Mouse (Mus musculus) testis, adult 2 months (tissue): Measurements from ENCODE around the gene Cmip. TPM values are rescaled to one million over a fixed set of nuclear protein-coding genes. Genes with fewer than 3 reads are reported as not detected.

Experiments
- H3K27ac ChIP-seq: fragments of 200-500 bp; 2 replicates; pipeline ENCODE4 v1.5.1; 2012; ENCODE audit warnings: low read depth, low read length; ENCODE audit not compliant: control insufficient read depth, insufficient read depth
- H3K27me3 ChIP-seq: fragments of 200-500 bp; 2 replicates; pipeline ENCODE4 v1.6.1; 2012; ENCODE audit warnings: mild to moderate bottlenecking, low read length, moderate library complexity; ENCODE audit not compliant: control insufficient read depth, insufficient read depth
- H3K36me3 ChIP-seq: fragments of 200-500 bp; 2 replicates; pipeline ENCODE4 v1.6.1; 2012; ENCODE audit warnings: mild to moderate bottlenecking, low read length; ENCODE audit not compliant: control insufficient read depth, insufficient read depth
- H3K4me1 ChIP-seq: fragments of 200-500 bp; 2 replicates; pipeline ENCODE4 v1.6.1; 2012; ENCODE audit warnings: low read length; ENCODE audit not compliant: control insufficient read depth, insufficient read depth
- H3K4me3 ChIP-seq: fragments of 200-500 bp; 2 replicates; pipeline ENCODE4 v1.5.1; 2012; ENCODE audit warnings: low read depth, mild to moderate bottlenecking, low read length, moderate library complexity, mixed read lengths; ENCODE audit not compliant: control insufficient read depth
- CTCF ChIP-seq: fragments of 200-500 bp; IDR thresholded peaks from 2 replicates; pipeline ENCODE4 v1.5.1; 2012; ENCODE audit warnings: low read depth, mild to moderate bottlenecking, inconsistent platforms, low read length, moderate library complexity; ENCODE audit not compliant: control insufficient read depth, insufficient read depth, insufficient replicate concordance
- POLR2A ChIP-seq: fragments of 200-500 bp; IDR thresholded peaks from 2 replicates; pipeline ENCODE4 v1.6.1; 2012; ENCODE audit warnings: low read depth, mild to moderate bottlenecking, inconsistent platforms, low read length, moderate library complexity; ENCODE audit not compliant: control insufficient read depth
- polyA plus RNA-seq: library from polyadenylated mRNA; depleted of rRNA; stranded (reverse); fragments of >200 nt; gene quantifications from 2 replicates; pipeline ENCODE4 v1.2.3, GENCODE M21; 2012

Cmip gene
- polyA plus RNA-seq, 1 experiment: 10.5 TPM

- no peaks in the 10 kb centered on the region for H3K27me3 ChIP-seq
- no peak overlapping the region for H3K4me3 ChIP-seq
- no peak overlapping the region; the same call in 1 of the 2 replicates for H3K27ac ChIP-seq
- H3K36me3 ChIP-seq: no peaks in the 10 kb centered on the region
- H3K4me1 ChIP-seq: peaks cover 22% of the 10 kb centered on the region
- TF ChIP-seq POLR2A: no peak
- TF ChIP-seq CTCF: no peak
These were observed 70.5 kb downstream of the Cmip start for GRCm38 (mm10) chr8:117327385-117327837.

- no peaks in the 10 kb centered on the region for H3K36me3 ChIP-seq
- H3K27ac ChIP-seq: peak overlapping the region; percentile 9; the same call in 1 of the 2 replicates
- TF ChIP-seq CTCF (no peak), POLR2A (no peak)
- H3K4me1 ChIP-seq: peaks cover 19% of the 10 kb centered on the region
- peak overlapping the region; percentile 14 for H3K4me3 ChIP-seq
- no peaks in the 10 kb centered on the region for H3K27me3 ChIP-seq
These were observed 71.9 kb downstream of the Cmip start for GRCm38 (mm10) chr8:117328758-117329157.

DNA sequence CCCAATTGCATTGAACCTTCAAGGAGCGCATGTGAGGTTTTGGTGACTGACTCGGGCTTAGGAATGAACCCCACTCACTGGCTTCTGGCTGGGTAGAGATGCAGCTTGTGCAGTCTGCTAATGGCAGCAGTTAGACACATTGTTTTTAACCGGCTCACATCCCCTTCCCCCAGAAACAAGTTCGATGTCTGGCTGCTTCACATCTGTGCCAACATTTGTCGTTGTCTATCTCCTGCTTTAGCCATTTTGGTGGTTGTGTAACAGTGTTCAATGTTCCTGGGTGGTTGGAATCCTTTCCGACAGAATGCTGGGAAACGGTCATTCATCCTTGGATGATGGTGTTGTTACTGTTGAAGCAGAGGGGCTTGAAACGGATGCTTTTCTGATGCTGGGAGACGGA lies 72.3 kb downstream of the Cmip start:
- TF ChIP-seq CTCF (no peak), POLR2A (no peak)
- H3K4me3 ChIP-seq: peak overlapping the region; percentile 14
- no peaks in the 10 kb centered on the region for H3K36me3 ChIP-seq
- H3K4me1 ChIP-seq: peaks cover 19% of the 10 kb centered on the region
- peak overlapping the region; percentile 9; the same call in 1 of the 2 replicates for H3K27ac ChIP-seq
- H3K27me3 ChIP-seq: no peaks in the 10 kb centered on the region

GRCm38 (mm10) chr8:117329903-117330302 lies 73.0 kb downstream of the Cmip start:
- TF ChIP-seq POLR2A (no peak), CTCF (no peak)
- no peaks in the 10 kb centered on the region for H3K27me3 ChIP-seq
- H3K27ac ChIP-seq: no peak overlapping the region
- peaks cover 21% of the 10 kb centered on the region for H3K4me1 ChIP-seq
- H3K36me3 ChIP-seq: no peaks in the 10 kb centered on the region
- no peak overlapping the region for H3K4me3 ChIP-seq

DNA sequence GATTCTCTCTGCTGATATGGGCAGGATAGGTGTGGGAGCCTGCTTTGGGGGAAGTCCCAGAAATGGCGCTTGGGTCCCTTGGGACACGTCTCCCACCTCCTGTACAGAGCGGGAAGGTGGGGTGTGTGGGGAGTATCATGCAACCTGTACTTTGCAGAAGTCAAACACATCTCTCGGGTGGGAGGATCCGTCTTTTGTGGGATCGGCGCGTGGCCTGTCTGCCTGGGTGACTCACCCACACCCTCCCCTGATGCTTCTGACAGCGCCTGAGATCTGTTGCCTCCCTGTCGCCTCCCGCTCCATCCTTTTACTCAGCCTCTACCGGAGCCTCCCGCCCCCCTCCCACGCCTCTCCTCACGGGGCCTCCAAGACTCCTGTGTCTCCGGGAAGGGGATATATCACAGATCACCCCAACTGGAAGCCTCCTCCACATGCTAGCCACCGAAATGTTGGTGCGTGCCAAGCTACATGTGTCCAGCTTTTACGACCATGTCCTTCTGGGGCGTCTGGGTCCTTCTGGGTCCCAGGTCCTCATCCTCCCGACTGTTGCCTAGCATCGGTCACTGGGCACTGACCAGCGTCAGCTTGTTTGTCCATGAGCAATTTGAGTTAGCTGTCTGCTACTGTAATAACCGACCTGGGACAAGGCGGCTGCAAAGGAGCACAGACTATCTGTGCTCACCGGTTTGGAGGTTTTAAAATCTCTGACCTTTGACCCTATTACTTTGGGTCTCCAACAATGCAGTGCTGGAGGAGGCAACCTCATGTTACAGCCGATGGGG lies 75.6 kb downstream of the Cmip start:
- Histone ChIP-seq H3K27ac (no peak overlapping the region), H3K4me1 (peaks cover 17% of the 10 kb centered on the region), H3K36me3 (no peaks in the 10 kb centered on the region), H3K4me3 (no peak overlapping the region), H3K27me3 (no peaks in the 10 kb centered on the region)
- TF ChIP-seq CTCF: no peak
- no peak for TF ChIP-seq POLR2A

DNA sequence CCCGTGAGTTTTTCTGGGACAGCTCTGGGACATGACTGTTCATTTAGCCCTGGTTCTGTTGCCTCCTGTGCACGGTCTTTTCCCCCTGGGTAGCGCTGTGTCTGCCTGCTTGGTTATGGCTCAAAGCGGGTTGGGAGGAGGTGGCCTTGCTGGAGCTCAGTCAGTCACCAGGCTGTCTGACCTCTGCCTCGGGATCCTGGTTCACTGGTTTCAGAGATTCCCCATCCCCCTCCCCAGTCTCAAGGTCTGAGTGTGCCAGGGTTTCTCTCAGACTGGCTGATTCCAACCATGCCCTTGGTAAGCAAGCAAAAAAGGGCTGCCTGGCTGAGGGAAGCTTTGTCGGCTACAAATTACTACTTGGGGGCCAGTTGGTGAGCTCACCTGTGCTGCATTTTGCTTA lies 76.8 kb downstream of the Cmip start:
- no peak for TF ChIP-seq POLR2A
- TF ChIP-seq CTCF: no peak
- H3K27ac ChIP-seq: no peak overlapping the region
- peaks cover 12% of the 10 kb centered on the region for H3K4me1 ChIP-seq
- no peaks in the 10 kb centered on the region for H3K27me3 ChIP-seq
- H3K4me3 ChIP-seq: no peak overlapping the region
- H3K36me3 ChIP-seq: no peaks in the 10 kb centered on the region

- TF ChIP-seq CTCF (no peak), POLR2A (no peak)
- no peak overlapping the region for H3K27ac ChIP-seq
- no peaks in the 10 kb centered on the region for H3K36me3 ChIP-seq
- peaks cover 8% of the 10 kb centered on the region for H3K4me1 ChIP-seq
- no peak overlapping the region for H3K4me3 ChIP-seq
- no peaks in the 10 kb centered on the region for H3K27me3 ChIP-seq
These were observed 77.3 kb downstream of the Cmip start for GRCm38 (mm10) chr8:117334058-117334747.
